Mouse (Mus musculus) inflammation-experienced regulatory T-cells, adult 16 weeks (primary cell): ENCODE measurements around the gene Cldn4. TPM values are rescaled to one million over a fixed set of nuclear protein-coding genes. Genes with fewer than 3 reads are reported as not detected.

ENCODE experiments used
- polyA plus RNA-seq: library from polyadenylated mRNA; unstranded; fragments of 100-300 nt; shearing (Covaris generic); gene quantifications from one replicate; pipeline ENCODE4 v1.2.1, GENCODE M21; 2017

Cldn4 gene
- polyA plus RNA-seq: not detected

DNA sequence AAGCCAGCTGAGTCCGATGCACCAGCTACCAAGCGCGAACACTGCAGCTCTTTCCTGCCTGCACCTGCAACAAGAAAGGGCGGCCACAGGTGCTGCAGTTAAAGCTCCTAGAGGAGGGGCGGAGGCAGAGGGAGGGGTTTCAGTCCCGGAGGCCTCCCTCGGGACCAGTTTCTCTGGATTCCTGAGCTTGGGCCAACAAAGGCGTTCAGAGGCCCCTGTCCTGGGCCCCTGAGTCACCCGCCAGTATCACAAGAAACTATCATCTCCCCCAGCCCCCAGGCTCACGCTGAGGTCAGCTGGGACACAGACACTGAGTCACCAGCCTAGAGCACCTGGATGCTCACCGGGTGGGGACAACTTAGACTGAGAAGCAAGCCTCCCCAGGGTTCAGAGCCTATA, at the start of gene Cldn4:
Gene Cldn4 (minus strand): TSS at position 78 of the 399 bp plus-strand sequence.

DNA sequence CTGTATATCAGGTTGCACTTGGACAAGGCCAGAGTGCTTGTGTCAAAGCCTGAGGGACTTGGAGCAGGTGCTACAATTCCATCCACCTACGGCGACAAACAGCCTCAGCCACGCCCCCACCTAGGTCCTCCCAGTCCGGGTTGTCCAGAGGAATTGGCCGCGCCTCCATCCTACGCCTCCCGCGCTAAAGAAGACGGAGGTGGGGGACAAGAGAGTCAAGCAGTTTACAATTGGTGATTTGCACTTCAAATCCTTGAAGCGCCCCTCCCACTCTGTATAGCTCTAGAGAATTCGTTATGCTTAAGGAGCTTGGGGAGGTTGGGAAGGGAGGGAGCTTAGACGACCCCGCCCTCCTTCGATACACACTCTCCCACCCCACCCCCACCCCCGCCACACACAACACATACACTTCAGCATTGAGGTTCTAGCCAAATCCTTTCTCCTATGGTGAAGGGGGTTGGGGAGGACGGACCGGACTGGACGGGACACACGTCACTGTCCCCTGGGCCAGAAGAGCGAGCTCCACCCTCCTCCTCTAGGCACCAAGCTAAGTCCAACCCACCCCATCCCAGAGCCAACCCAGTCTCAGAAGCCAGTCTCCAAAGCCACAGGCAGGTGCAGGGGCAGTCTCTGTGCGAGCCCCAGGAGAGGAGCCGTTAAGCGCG, 39.0 kb upstream of the Cldn4 start, which contains the start of gene Cldn3:
Gene Cldn3 (plus strand): TSS at position 582 of the 665 bp plus-strand sequence.

DNA sequence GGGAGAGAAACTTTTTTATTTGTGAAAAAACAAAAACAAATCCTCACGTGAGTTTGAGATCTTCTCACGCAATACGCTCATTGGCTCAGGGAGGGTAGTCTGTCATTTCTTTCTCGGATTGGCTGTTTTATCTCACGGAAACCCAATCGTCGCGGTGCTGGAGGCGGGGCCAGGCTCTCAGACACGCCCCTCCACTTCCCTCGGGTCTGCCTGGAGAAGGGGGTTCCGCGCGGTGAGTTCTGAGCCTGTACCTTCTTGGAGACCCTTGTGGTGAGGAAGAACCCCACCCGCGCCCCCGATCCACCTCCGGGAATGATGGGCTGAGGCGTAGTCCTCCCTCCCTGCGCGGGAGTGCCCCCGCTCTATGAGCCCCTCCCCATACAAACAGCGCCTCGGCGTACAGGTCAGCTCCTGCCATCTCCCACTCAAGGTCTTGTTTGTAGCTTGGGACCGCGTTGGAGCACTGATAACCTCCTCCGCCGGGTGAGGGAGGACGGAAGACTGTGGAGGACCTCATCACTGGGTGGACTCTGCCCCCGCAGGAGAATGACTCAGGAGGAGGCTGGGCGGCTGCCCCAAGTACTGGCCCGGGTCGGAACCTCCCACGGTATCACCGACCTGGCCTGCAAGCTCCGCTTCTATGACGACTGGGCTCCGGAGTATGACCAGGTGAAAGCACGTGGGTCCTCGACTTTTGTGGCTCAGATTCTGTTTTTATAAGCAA, 14.4 kb downstream of the Cldn4 start, which contains the start of gene Mettl27:
Gene Mettl27 (plus strand): TSS at position 190 of the 724 bp plus-strand sequence.

DNA sequence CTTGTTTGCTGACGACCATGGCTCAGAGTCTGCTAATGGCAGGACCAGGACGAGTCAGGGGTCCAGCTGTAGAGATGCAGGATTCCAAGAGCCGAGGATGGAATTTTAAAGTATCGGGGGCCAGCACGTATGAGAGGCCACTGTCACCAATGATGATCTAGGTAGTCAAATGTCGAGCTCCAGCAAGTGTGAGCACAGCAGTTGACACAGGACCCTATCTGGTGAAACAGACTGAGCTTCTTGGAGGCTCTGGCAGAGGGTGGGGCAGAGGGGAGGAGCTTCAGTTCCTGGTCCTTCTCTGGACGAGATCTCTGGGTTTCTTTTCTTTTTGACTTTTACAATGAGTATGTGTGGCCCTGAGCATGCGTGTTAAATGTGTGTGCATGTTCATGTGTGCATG, 31.4 kb downstream of the Cldn4 start, which contains the start of gene Cldn13:
Gene Cldn13 (minus strand): TSS at position 216 of the 400 bp plus-strand sequence.

DNA sequence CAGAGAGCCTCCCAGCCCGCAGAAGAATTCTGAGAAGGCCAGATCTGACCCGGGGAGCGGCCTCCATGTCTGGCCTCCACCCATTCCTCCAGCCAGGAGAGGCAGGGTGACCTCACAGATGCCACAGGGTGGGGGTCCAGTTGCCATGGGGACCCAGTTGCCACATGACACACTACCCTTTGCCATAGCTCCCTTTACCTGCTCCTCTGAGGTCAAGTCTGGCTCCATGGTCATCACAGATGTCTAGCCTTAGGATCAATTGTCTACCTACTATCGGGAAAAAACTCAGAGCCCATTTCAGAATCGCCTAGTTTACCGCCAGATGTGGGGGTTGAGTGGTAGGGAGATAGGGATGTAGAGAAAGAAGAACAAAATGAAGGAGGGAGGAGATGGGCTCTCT, 40.1 kb downstream of the Cldn4 start, which contains the start of gene Tmem270:
Gene Tmem270 (minus strand): TSS at position 101 of the 400 bp plus-strand sequence.

Other genes starting within 250 kb of the Cldn4 start
- not detected for gene Eln, start 199.6 kb downstream of the Cldn4 start, polyA plus RNA-seq
- gene Tmem270, start 40.2 kb downstream of the Cldn4 start, polyA plus RNA-seq: not detected
- gene Cldn13, start 31.4 kb downstream of the Cldn4 start, polyA plus RNA-seq: 0.28 TPM
- gene Mettl27, start 14.6 kb downstream of the Cldn4 start, polyA plus RNA-seq: 10.1 TPM
- not detected for gene Cldn3, start 39.3 kb upstream of the Cldn4 start, polyA plus RNA-seq
- 73.7 TPM for gene Abhd11, start 62.2 kb upstream of the Cldn4 start, polyA plus RNA-seq
- 16.7 TPM for gene Stx1a, start 76.5 kb upstream of the Cldn4 start, polyA plus RNA-seq
- 24.3 TPM for gene Dnajc30, start 117.3 kb upstream of the Cldn4 start, polyA plus RNA-seq
- gene Bud23, start 118.0 kb upstream of the Cldn4 start, polyA plus RNA-seq: 114 TPM
- not detected for gene Vps37d, start 131.3 kb upstream of the Cldn4 start, polyA plus RNA-seq
- gene Mlxipl, start 143.0 kb upstream of the Cldn4 start, polyA plus RNA-seq: 0.32 TPM
- 22.6 TPM for gene Tbl2, start 202.7 kb upstream of the Cldn4 start, polyA plus RNA-seq
- 87.7 TPM for gene Bcl7b, start 221.3 kb upstream of the Cldn4 start, polyA plus RNA-seq
- gene Baz1b, start 240.3 kb upstream of the Cldn4 start, polyA plus RNA-seq: 19.5 TPM